Mouse (Mus musculus) heart, embryonic 14.5 days (tissue): Measurements from ENCODE around the gene Tns3. TPM values are rescaled to one million over a fixed set of nuclear protein-coding genes. Genes with fewer than 3 reads are reported as not detected.

Experiments
- ATAC-seq: fragments of 200-750 bp; cut with Nextera tagmentation; 2 replicates; pipeline ENCODE4 v1.8.0; 2017; ENCODE audit warnings: low read depth, moderate TSS enrichment; ENCODE audit not compliant: insufficient number of reproducible peaks, insufficient read depth, low FRiP score
- H3K27ac ChIP-seq, 2 experiments: fragments of 200-500 bp in 1 of 2; fragments of 300-500 bp in 1 of 2; sonication (generic) in 1 of 2; replicated peaks in 1 of 2; 2 replicates each; pipeline ENCODE4 v1.5.1; 2012 to 2014; ENCODE audit warnings: low read depth in 2 of 2, low read length in 2 of 2, control low read depth in 1 of 2, mild to moderate bottlenecking in 1 of 2, mixed read lengths in 1 of 2; ENCODE audit not compliant: control insufficient read depth in 1 of 2, insufficient read depth in 1 of 2
- H3K27me3 ChIP-seq: fragments of 300-500 bp; sonication (generic); 2 replicates; pipeline ENCODE4 v1.6.1; 2014; ENCODE audit warnings: mild to moderate bottlenecking, low read length, control low read depth; ENCODE audit not compliant: control insufficient read depth, insufficient read depth
- H3K36me3 ChIP-seq: fragments of 300-500 bp; sonication (generic); 2 replicates; pipeline ENCODE4 v1.6.1; 2014; ENCODE audit warnings: mild to moderate bottlenecking, control low read depth, low read length, mixed read lengths; ENCODE audit not compliant: control insufficient read depth, insufficient read depth
- H3K4me1 ChIP-seq, 2 experiments: fragments of 200-500 bp in 1 of 2; fragments of 300-500 bp in 1 of 2; sonication (generic) in 1 of 2; 2 replicates each; pipeline ENCODE4 v1.6.1; 2012 to 2014; ENCODE audit warnings: low read length in 2 of 2, control low read depth in 1 of 2, mixed read lengths in 1 of 2; ENCODE audit not compliant: control insufficient read depth in 2 of 2, insufficient read depth in 2 of 2
- H3K4me2 ChIP-seq: fragments of 300-500 bp; sonication (generic); 2 replicates; pipeline ENCODE4 v1.6.1; 2014; ENCODE audit warnings: mild to moderate bottlenecking, low read length
- H3K4me3 ChIP-seq, 2 experiments: fragments of 200-500 bp in 1 of 2; fragments of 300-500 bp in 1 of 2; sonication (generic) in 1 of 2; 2 replicates each; pipeline ENCODE4 v1.5.1; 2012 to 2014; ENCODE audit warnings: low read length in 2 of 2, mild to moderate bottlenecking in 2 of 2, control low read depth in 1 of 2, low read depth in 1 of 2, moderate library complexity in 1 of 2; ENCODE audit not compliant: control insufficient read depth in 1 of 2, insufficient read depth in 1 of 2
- H3K9ac ChIP-seq: fragments of 300-500 bp; sonication (generic); 2 replicates; pipeline ENCODE4 v1.6.1; 2014; ENCODE audit warnings: mild to moderate bottlenecking, low read length
- H3K9me3 ChIP-seq: fragments of 300-500 bp; sonication (generic); 2 replicates; pipeline ENCODE4 v1.6.1; 2016; ENCODE audit warnings: low read length, control low read depth; ENCODE audit not compliant: control insufficient read depth
- WGBS: fragments of 180-500 bp; shearing (Covaris S2); extraction: QIAGEN DNeasy Blood & Tissue Kit; methylation state at CpG from one replicate; pipeline ENCODE4 v1.1.7; 2014; 5-methylcytosine and 5-hydroxymethylcytosine counted together
- polyA plus RNA-seq: library from polyadenylated mRNA; unstranded; fragments of >200 nt; fragmentation: Nextera tagmentation; extraction: Ambion mirVana; gene quantifications from 2 replicates; pipeline ENCODE4 v1.2.1, GENCODE M21; 2014

Tns3 gene
- polyA plus RNA-seq, 1 experiment from 2014 or later: 14.1 TPM

- H3K4me3 ChIP-seq: peak overlapping the region; percentile 74 to 94
- no peaks in the 10 kb centered on the region for H3K9me3 ChIP-seq
- peaks cover 13% of the 10 kb centered on the region for H3K27me3 ChIP-seq
- 51% methylated on average over 5 of the region's 5 CpGs for WGBS
- peaks cover 8 to 26% of the 10 kb centered on the region in 2 experiments for H3K4me1 ChIP-seq
- no peak for ATAC-seq
- no peak overlapping the region; a peak in 1 of 4 replicates for H3K27ac ChIP-seq
- H3K9ac ChIP-seq: peak overlapping the region; percentile 94
- no peaks in the 10 kb centered on the region for H3K36me3 ChIP-seq
- H3K4me2 ChIP-seq: peak overlapping the region; percentile 97
Measured at GRCm38 (mm10) chr11:8664797-8665196, 462 bp upstream of the Tns3 start.

- ATAC-seq: 0 out of 2 replicates have a peak, but pooled peaks have one; percentile 20
- peaks cover 4% of the 10 kb centered on the region; the same call in 1 of the 2 replicates for H3K36me3 ChIP-seq
Measured at GRCm38 (mm10) chr11:8663444-8664392, 617 bp downstream of the Tns3 start.

GRCm38 (mm10) chr11:8662706-8663429, 1.5 kb downstream of the Tns3 start:
- no peak for ATAC-seq
- WGBS: 59% methylated on average over 4 of the region's 4 CpGs
- H3K27ac ChIP-seq: peak overlapping the region in 1 of 2 experiments; percentile 82; a peak in 1 of 4 replicates
- peak overlapping the region; percentile 97 for H3K4me2 ChIP-seq
- H3K36me3 ChIP-seq: peaks cover 6% of the 10 kb centered on the region; the same call in 1 of the 2 replicates
- peak overlapping the region; percentile 33 to 94 for H3K4me3 ChIP-seq
- H3K4me1 ChIP-seq: peaks cover 10 to 40% of the 10 kb centered on the region in 2 experiments
- peak overlapping the region; percentile 94 for H3K9ac ChIP-seq
- peaks cover 13% of the 10 kb centered on the region for H3K27me3 ChIP-seq
- H3K9me3 ChIP-seq: no peaks in the 10 kb centered on the region

More at GRCm38 (mm10) chr11:8663444-8664392, 617 bp downstream of the Tns3 start:
- peak overlapping the region; percentile 97 for H3K4me2 ChIP-seq
- no peaks in the 10 kb centered on the region for H3K9me3 ChIP-seq
- 1% methylated on average over 52 of the region's 52 CpGs for WGBS
- peak overlapping the region; percentile 94 for H3K9ac ChIP-seq
- H3K4me1 ChIP-seq: peaks cover 9 to 37% of the 10 kb centered on the region in 2 experiments
- peaks cover 13% of the 10 kb centered on the region for H3K27me3 ChIP-seq
- peak overlapping the region; percentile 59 to 82 for H3K27ac ChIP-seq
- H3K4me3 ChIP-seq: peak overlapping the region; percentile 74 to 94

- WGBS: 79% methylated on average over 4 of the region's 4 CpGs
Measured at GRCm38 (mm10) chr11:8660951-8661350, 3.4 kb downstream of the Tns3 start.

GRCm38 (mm10) chr11:8659851-8660250, 4.5 kb downstream of the Tns3 start:
- Histone ChIP-seq H3K4me1 (peaks cover 9 to 36% of the 10 kb centered on the region in 2 experiments), H3K27ac (peak overlapping the region in 1 of 2 experiments; percentile 25; a peak in 1 of 4 replicates), H3K9ac (peak overlapping the region; percentile 30), H3K36me3 (peaks cover 6% of the 10 kb centered on the region; the same call in 1 of the 2 replicates), H3K9me3 (no peaks in the 10 kb centered on the region), H3K27me3 (peaks cover 2% of the 10 kb centered on the region; the same call in 1 of the 2 replicates), H3K4me2 (peak overlapping the region; percentile 16; the same call in 1 of the 2 replicates), H3K4me3 (no peak overlapping the region)
- WGBS: 25% methylated on average over 9 of the region's 9 CpGs
- ATAC-seq: no peak

More at GRCm38 (mm10) chr11:8660951-8661350, 3.4 kb downstream of the Tns3 start:
- Histone ChIP-seq H3K36me3 (peaks cover 6% of the 10 kb centered on the region; the same call in 1 of the 2 replicates), H3K27me3 (peaks cover 13% of the 10 kb centered on the region), H3K9me3 (no peaks in the 10 kb centered on the region), H3K9ac (no peak overlapping the region), H3K4me3 (no peak overlapping the region), H3K4me2 (no peak overlapping the region), H3K4me1 (peaks cover 10 to 40% of the 10 kb centered on the region in 2 experiments), H3K27ac (no peak overlapping the region)
- no peak for ATAC-seq

GRCm38 (mm10) chr11:8659061-8659460, 5.3 kb downstream of the Tns3 start:
- 68% methylated on average over 6 of the region's 6 CpGs for WGBS
- peak overlapping the region; percentile 25; the same call in 1 of the 2 replicates for H3K9ac ChIP-seq
- peak overlapping the region in 1 of 2 experiments; percentile 45; a peak in 2 of 4 replicates for H3K27ac ChIP-seq
- H3K4me3 ChIP-seq: no peak overlapping the region
- ATAC-seq: no peak
- H3K4me1 ChIP-seq: peaks cover 7 to 39% of the 10 kb centered on the region in 2 experiments
- H3K27me3 ChIP-seq: no peaks in the 10 kb centered on the region
- peaks cover 6% of the 10 kb centered on the region; the same call in 1 of the 2 replicates for H3K36me3 ChIP-seq
- no peak overlapping the region for H3K4me2 ChIP-seq
- H3K9me3 ChIP-seq: no peaks in the 10 kb centered on the region

GRCm38 (mm10) chr11:8657493-8657892, 6.8 kb downstream of the Tns3 start:
- ATAC-seq: no peak
- Histone ChIP-seq H3K9me3 (no peaks in the 10 kb centered on the region), H3K4me2 (no peak overlapping the region), H3K4me3 (no peak overlapping the region), H3K36me3 (peaks cover 6% of the 10 kb centered on the region; the same call in 1 of the 2 replicates), H3K27ac (no peak overlapping the region), H3K27me3 (no peaks in the 10 kb centered on the region), H3K9ac (no peak overlapping the region), H3K4me1 (peaks cover 18 to 40% of the 10 kb centered on the region in 2 experiments)
- WGBS: 85% methylated on average over 8 of the region's 8 CpGs
